Mouse (Mus musculus) hindbrain, postnatal 0 days (tissue): Measurements from ENCODE around the gene Mdfi. TPM values are rescaled to one million over a fixed set of nuclear protein-coding genes. Genes with fewer than 3 reads are reported as not detected.

ENCODE experiments used
- ATAC-seq: fragments of 200-750 bp; cut with Nextera tagmentation; 2 replicates; pipeline ENCODE4 v1.8.0; 2017; ENCODE audit warnings: mild to moderate bottlenecking, moderate TSS enrichment, moderate library complexity
- DNase-seq: peaks from one replicate; pipeline ENCODE4 v3.0.0-alpha.2; 2015; ENCODE audit warnings: low spot score
- H3K27ac ChIP-seq: fragments of 300-500 bp; sonication (generic); 2 replicates; pipeline ENCODE4 v1.5.1; 2014; ENCODE audit warnings: mild to moderate bottlenecking
- H3K27me3 ChIP-seq: fragments of 300-500 bp; sonication (generic); 2 replicates; pipeline ENCODE4 v1.6.1; 2014; ENCODE audit warnings: low read length, mixed read lengths; ENCODE audit not compliant: insufficient read depth
- H3K36me3 ChIP-seq: fragments of 300-500 bp; sonication (generic); 2 replicates; pipeline ENCODE4 v1.6.1; 2014; ENCODE audit warnings: low read length, mixed read lengths; ENCODE audit not compliant: insufficient read depth
- H3K4me1 ChIP-seq: fragments of 300-500 bp; sonication (generic); 2 replicates; pipeline ENCODE4 v1.6.1; 2014; ENCODE audit warnings: antibody characterized with exemption, low read length, mixed read lengths; ENCODE audit not compliant: insufficient read depth
- H3K4me2 ChIP-seq: fragments of 300-500 bp; sonication (generic); 2 replicates; pipeline ENCODE4 v1.6.1; 2014; ENCODE audit warnings: low read depth, mild to moderate bottlenecking, low read length, moderate library complexity, mixed read lengths
- H3K4me3 ChIP-seq: fragments of 300-500 bp; sonication (generic); 2 replicates; pipeline ENCODE4 v1.5.1; 2014; ENCODE audit warnings: low read length
- H3K9ac ChIP-seq: fragments of 300-500 bp; sonication (generic); replicated peaks from 2 replicates; pipeline ENCODE4 v1.6.1; 2014; ENCODE audit warnings: mild to moderate bottlenecking, low read length, moderate library complexity, mixed read lengths
- H3K9me3 ChIP-seq: fragments of 300-500 bp; sonication (generic); 2 replicates; pipeline ENCODE4 v1.6.1; 2016; ENCODE audit warnings: low read length, mixed read lengths
- CTCF ChIP-seq: IDR thresholded peaks from 2 replicates; pipeline ENCODE4 v1.5.1; 2016; ENCODE audit warnings: antibody characterized with exemption, control low read depth, low read depth
- WGBS: fragments of 180-500 bp; shearing (Covaris S2); extraction: QIAGEN DNeasy Blood & Tissue Kit; methylation state at CpG from one replicate; pipeline ENCODE4 v1.1.7; 2014; 5-methylcytosine and 5-hydroxymethylcytosine counted together
- polyA plus RNA-seq: library from polyadenylated mRNA; unstranded; fragments of >200 nt; fragmentation: Nextera tagmentation; extraction: Ambion mirVana; gene quantifications from 2 replicates; pipeline ENCODE4 v1.2.1, GENCODE M21; 2015
- total RNA-seq: library from RNA; depleted of rRNA; stranded (reverse); fragments of >200 nt; gene quantifications from 2 replicates; pipeline ENCODE4 v1.2.3, GENCODE M21; 2014; rRNA removed

Mdfi gene
- total RNA-seq (14.7 and 38.7 TPM in 2 replicates), polyA plus RNA-seq (2.6 TPM in 2 replicates)

GRCm38 (mm10) chr17:47834482-47834767 is at the start of gene Mdfi:
Mdfi (minus strand) TSS chr17:47834691.
- no peak for TF ChIP-seq CTCF
- no peak for ATAC-seq
- 5% methylated on average over 18 of the region's 18 CpGs for WGBS
- no peak for DNase-seq
- Histone ChIP-seq H3K9ac (peak within 1 kb of the TSS; percentile 44; the same call in 1 of the 2 replicates), H3K27me3 (peaks cover 22% of the 10 kb centered on the region; the same call in 1 of the 2 replicates), H3K27ac (no peak within 1 kb of the TSS), H3K9me3 (no peaks in the 10 kb centered on the region), H3K36me3 (no peaks in the 10 kb centered on the region), H3K4me2 (peak within 1 kb of the TSS; percentile 100), H3K4me3 (peak within 1 kb of the TSS; percentile 53), H3K4me1 (0 out of 2 replicates have a peak, but pooled peaks cover 3% of the 10 kb centered on the region)

- H3K27me3 ChIP-seq = 0 out of 2 replicates have a peak, but pooled peaks cover 6% of the 10 kb centered on the region
- ATAC-seq = no peak
- H3K9me3 ChIP-seq = no peaks in the 10 kb centered on the region
- H3K27ac ChIP-seq = no peak overlapping the region
- no peak for TF ChIP-seq CTCF
- H3K9ac ChIP-seq = no peak overlapping the region
- WGBS = 80% methylated on average over 5 of the region's 5 CpGs
- H3K4me3 ChIP-seq = no peak overlapping the region
- no peaks in the 10 kb centered on the region for H3K36me3 ChIP-seq
- no peak for DNase-seq
- peaks cover 19% of the 10 kb centered on the region for H3K4me1 ChIP-seq
- no peak overlapping the region for H3K4me2 ChIP-seq
Observed at GRCm38 (mm10) chr17:47883099-47883498, 48.6 kb upstream of the Mdfi start.

GRCm38 (mm10) chr17:47881330-47881729 is 46.8 kb upstream of the Mdfi start:
- Histone ChIP-seq H3K27ac (no peak overlapping the region), H3K36me3 (no peaks in the 10 kb centered on the region), H3K4me3 (no peak overlapping the region), H3K9ac (no peak overlapping the region), H3K4me2 (no peak overlapping the region), H3K27me3 (0 out of 2 replicates have a peak, but pooled peaks cover 6% of the 10 kb centered on the region), H3K9me3 (no peaks in the 10 kb centered on the region), H3K4me1 (peaks cover 23% of the 10 kb centered on the region)
- ATAC-seq (no peak), DNase-seq (no peak)
- WGBS = 64% methylated on average over 13 of the region's 13 CpGs
- no peak for TF ChIP-seq CTCF

GRCm38 (mm10) chr17:47879207-47879606 is 44.7 kb upstream of the Mdfi start:
- Histone ChIP-seq H3K9ac (peak overlapping the region; percentile 49; the same call in 1 of the 2 replicates), H3K27me3 (0 out of 2 replicates have a peak, but pooled peaks cover 6% of the 10 kb centered on the region), H3K4me2 (peak overlapping the region; percentile 61), H3K4me3 (peak overlapping the region; percentile 43), H3K36me3 (peaks cover 3% of the 10 kb centered on the region; the same call in 1 of the 2 replicates), H3K4me1 (peaks cover 24% of the 10 kb centered on the region), H3K27ac (peak overlapping the region; percentile 78; the same call in 1 of the 2 replicates), H3K9me3 (no peaks in the 10 kb centered on the region)
- 26% methylated on average over 3 of the region's 3 CpGs for WGBS
- no peak for TF ChIP-seq CTCF
- DNase-seq (no peak), ATAC-seq (peak; percentile 46)

- WGBS = 6% methylated on average over 35 of the region's 35 CpGs
- ATAC-seq (peak; percentile 81), DNase-seq (peak; percentile 75)
- H3K9ac ChIP-seq = peak overlapping the region; percentile 49
- peaks cover 26% of the 10 kb centered on the region for H3K4me1 ChIP-seq
- H3K4me2 ChIP-seq = peak overlapping the region; percentile 61
- peak overlapping the region; percentile 43 for H3K4me3 ChIP-seq
- peak overlapping the region; percentile 78 for H3K27ac ChIP-seq
- H3K9me3 ChIP-seq = no peaks in the 10 kb centered on the region
- H3K36me3 ChIP-seq = peaks cover 3% of the 10 kb centered on the region; the same call in 1 of the 2 replicates
- 0 out of 2 replicates have a peak, but pooled peaks cover 6% of the 10 kb centered on the region for H3K27me3 ChIP-seq
- no peak for TF ChIP-seq CTCF
Observed at GRCm38 (mm10) chr17:47878378-47879089, 44.0 kb upstream of the Mdfi start.

GRCm38 (mm10) chr17:47877715-47878377 is 43.4 kb upstream of the Mdfi start:
- ATAC-seq (peak; percentile 10; the same call in 1 of the 2 replicates), DNase-seq (no peak)
- TF ChIP-seq CTCF = no peak
- H3K4me1 ChIP-seq = peaks cover 29% of the 10 kb centered on the region
- H3K27me3 ChIP-seq = 0 out of 2 replicates have a peak, but pooled peaks cover 6% of the 10 kb centered on the region
- H3K4me2 ChIP-seq = peak overlapping the region; percentile 61
- H3K4me3 ChIP-seq = peak overlapping the region; percentile 43
- H3K9me3 ChIP-seq = no peaks in the 10 kb centered on the region
- 20% methylated on average over 10 of the region's 10 CpGs for WGBS
- H3K9ac ChIP-seq = peak overlapping the region; percentile 49
- H3K36me3 ChIP-seq = peaks cover 3% of the 10 kb centered on the region; the same call in 1 of the 2 replicates
- peak overlapping the region; percentile 78 for H3K27ac ChIP-seq
